Mouse (Mus musculus): ENCODE measurements around the gene Dlec1.

GRCm38 (mm10) chr9:119107566-119107965, 5.3 kb downstream of the Dlec1 start:
- no peak for TF ChIP-seq POLR2A (IDR thresholded peaks at IDR 0.05; ENCODE audit: borderline replicate concordance, extremely low read depth, insufficient read depth, insufficient read length, poor library complexity, severe bottlenecking)
- TF ChIP-seq CTCF (IDR thresholded peaks at IDR 0.05; ENCODE audit: borderline replicate concordance, extremely low read depth, insufficient read depth, insufficient read length) = peak; percentile 48; the same call in 1 of the 2 replicates
